Mouse (Mus musculus): ENCODE results near the gene Tbc1d22a.
"Not testable (repeated sequence)": the region's sequence is repeated elsewhere in the genome, so short reads cannot be mapped to it uniquely, and the experiment has no call there.

The Tbc1d22a gene

DNA sequence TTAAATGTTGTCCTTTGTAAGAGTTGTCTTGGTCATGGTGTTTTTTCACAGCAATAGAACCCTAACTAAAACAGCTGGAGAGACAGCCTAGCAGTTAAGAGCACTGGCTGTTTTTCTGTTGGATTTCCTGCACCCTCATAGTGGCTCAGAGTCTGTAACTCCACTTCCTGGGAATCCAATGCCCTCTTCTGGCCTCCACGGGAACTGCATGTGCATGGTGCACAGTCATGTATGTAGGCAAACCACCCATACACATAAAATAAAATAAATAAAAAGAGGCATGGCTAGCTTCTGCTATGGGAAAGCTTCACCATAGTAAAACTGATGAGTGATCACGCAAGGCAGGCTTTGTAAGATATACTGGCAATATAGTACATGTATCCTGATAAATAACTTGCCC is 9.0 kb upstream of the Tbc1d22a start:
- DNase-seq, result no peak

DNA sequence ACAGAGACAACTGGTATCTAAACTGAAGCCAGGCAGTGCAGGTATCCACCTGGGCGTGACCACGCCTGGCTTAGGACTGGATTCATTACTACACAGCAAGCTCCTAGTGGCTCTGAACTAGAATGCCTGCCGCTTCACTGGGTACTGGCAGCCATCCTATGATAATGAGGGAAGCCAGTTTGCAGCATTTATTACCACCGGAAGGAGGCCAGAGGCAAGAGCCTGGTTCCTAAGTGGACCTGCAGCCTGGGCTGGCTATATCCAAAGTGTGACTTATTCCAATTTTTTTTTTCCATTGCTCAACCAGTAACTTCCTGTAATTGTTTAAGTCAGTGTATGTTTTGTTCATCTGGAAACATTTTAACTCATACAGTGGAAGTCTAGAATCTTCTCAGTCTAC is 7.9 kb upstream of the Tbc1d22a start:
- DNase-seq, result no peak

DNA sequence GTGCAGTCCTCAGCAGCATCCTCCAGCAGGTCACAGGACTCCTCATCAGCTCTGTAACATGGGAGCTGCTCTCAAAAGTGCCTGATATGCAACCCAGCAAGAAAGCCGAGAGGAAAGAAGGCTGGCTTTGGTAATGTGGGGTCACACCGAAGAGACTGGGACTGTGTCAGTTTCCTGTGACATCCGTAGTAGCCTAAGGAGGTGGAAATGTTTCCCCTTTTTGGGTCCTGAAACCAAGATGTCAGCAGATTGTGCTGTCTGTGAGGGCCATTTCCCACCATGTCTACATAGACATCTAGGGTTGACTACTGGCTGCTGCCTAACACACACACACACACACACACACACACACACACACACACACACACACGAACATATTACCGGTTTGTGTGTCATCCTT is 2.1 kb upstream of the Tbc1d22a start:
- DNase-seq, result not testable (repeated sequence)

DNA sequence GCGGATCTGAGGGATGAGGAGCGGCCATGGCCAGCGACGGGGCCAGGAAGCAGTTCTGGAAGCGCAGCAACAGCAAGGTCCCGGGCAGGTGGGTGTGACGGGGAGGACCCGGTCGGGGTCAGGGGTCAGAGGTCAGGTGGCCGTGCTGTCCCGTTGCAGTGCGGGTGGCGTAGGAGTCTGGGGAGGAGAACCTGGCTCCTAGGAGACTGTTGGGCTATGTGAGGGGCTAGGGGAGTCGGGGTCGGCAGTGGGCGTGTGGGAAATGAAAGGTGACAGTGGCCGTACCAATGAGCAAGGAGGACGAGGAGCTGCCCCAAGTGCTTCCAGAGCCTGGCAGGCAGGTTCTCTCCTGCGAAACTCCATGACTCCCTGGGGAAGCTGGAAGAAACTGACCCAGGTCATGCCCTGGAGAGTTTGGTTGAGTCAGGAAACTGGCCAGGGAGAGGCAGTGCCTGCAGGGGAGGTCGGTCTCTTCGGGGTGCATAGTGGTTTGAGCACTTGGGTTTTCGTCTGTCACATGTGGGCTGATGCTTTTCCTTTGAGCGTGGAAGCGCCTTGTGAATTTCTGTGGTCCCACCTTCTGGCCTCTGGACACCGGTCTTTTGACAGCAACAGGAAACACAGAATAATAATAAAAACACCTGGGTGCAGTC is 416 bp downstream of the Tbc1d22a start:
- no peak for DNase-seq

DNA sequence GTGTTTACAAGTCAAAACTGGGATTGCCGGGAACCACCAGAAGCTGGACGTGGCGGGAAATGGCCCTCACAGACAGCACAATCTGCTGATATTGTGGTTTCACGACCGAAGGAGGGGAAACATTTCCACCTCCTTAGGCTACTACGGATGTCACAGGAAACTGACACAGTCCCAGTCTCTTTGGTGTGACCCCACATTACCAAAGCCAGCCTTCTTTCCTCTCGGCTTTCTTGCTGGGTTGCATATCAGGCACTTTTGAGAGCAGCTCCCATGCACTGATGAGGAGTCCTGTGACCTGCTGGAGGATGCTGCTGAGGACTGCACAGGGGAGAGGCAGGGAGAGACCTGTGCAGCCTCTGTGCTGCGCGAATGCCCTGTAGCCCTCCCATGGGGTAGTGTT is 2.4 kb downstream of the Tbc1d22a start:
- DNase-seq, result not testable (repeated sequence)

DNA sequence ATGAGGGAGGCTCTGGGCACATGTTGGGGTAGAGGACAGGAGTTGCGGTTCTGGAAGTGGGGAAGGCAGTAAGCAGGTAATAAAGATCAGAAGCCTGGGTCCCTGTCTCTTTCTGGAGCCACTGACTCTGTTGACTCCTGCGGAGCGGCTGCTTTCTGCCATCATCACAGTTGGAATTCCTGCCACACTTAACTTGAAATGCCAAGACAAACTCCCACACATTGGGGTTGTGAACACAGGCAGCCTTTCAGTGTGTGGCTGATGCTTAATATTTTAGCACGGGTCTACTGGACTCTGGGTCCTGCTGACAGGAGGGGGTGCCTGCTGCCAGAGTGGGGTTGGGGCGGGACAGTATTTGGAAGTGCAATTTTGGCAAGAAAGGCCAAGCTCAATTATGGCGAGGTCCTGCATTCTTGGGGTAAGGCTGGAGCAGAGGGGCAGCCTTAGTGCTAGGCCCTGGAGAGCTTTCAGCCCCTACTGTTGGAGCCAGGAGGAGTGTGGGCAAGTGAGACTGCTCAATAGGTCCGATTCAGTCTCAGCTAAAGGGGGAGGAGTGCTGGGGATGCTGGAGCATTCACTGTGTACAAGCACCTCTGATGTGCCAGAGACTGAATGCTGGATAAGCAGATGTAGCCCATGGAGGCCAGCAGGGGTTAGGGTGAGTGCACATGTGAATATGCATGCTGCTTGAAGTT is 5.4 kb downstream of the Tbc1d22a start:
- peak; percentile 54 for DNase-seq

DNA sequence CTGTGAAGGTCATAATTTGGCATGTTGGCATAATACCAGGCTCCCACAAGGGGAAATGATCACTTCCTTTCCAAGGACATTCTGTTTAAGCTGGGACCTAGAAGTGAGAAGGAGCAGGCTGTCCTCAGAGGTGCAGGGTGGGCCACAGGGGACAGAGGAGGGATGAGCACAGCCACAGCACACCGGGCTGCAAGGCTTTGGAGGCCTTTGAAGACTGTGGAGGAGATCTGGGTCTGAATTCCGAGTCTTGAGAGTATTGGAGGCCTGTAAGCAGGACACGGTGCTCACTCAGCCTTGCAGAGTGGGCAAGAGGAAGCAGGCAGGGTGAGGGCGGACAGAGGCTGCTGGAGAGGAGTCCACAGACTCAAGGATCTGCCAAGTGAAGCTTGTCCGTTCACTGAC is 6.0 kb downstream of the Tbc1d22a start:
- no peak for DNase-seq

DNA sequence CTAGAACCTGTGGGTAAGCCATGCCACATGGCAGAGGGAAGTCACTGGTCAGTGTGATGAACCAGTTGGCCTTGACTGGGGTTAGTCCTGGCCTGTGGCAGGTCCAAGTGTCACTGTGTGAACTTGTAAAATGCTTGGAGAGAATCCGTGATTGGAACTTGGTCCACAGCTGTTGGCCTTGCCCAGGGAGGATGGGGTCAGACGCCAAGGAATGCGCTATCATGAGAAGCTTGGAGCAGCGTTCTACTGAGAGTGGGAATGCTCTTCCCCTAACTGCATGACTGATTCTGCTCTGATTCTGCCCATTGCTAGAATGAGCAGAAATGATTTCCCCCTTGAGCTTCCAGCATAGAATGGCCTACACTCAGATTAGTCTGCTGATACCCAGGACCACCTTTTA is 6.5 kb downstream of the Tbc1d22a start:
- no peak for DNase-seq

DNA sequence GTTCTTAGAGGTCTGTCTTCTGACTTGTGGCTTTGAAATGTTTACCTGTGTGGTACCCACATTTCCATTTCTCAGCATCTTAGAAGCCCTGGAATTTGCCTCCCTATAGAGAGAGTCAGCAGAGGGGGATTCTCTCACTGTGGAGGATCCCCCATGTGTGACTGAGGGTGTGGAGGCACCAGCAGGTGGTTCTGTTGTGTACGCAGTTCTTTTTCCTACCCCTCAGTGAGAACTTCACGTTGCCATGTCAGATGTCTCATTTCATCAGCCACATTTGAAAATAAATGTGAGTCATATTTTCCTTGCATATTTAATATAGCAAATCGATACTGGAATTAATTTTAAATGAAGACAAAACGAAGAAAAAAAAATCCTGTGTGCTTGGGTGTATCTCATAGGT is 7.1 kb downstream of the Tbc1d22a start:
- DNase-seq, result no peak

DNA sequence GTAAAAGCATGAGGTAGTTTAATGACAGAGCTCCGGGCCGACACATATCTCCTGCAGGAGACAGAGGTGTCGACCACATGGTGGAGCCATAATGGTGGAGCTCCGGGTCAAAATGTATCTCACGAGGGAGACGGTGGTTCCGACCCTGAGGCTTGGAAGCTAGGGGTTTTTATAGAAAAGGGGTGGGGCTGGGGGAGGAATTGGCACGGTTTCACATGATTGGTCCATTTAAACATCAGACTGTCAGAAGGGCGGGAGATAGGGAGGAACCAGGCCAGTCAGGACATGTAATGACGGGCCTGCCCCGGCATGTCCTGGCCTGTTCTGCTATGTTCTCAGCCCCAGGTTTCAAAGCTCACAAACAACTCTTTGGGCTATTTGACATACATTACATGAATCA is 7.6 kb downstream of the Tbc1d22a start:
- DNase-seq, result not testable (repeated sequence)

DNA sequence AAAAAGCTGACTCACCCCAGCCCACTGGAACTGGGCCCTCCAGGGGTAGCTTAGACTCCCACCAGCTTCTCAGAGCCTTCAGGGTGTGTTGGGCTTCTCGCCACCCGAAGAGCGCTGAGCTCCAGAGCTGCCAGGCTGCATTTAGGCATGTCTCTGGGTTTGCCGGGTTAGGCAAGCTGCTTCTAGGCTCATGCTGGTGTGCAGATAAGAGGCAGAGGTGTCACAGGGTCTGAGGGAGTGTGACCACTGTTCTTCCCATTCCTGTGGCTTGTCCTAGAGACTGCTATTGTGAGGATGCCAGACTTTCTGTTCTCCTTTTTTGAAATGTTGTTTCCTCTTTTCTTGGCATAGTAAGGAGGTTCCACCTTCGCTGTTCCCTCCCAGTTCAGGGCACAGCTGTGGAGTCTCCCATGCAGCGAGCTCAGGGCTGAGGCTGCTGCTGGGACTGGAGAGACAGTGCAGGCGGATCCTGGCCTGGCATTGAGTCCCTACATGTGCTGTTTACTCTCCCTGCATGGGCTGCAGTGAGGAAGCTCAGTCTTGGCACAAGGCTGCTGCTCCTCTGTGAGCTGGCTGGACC is 10.8 kb downstream of the Tbc1d22a start:
- peak; percentile 77 for DNase-seq

DNA sequence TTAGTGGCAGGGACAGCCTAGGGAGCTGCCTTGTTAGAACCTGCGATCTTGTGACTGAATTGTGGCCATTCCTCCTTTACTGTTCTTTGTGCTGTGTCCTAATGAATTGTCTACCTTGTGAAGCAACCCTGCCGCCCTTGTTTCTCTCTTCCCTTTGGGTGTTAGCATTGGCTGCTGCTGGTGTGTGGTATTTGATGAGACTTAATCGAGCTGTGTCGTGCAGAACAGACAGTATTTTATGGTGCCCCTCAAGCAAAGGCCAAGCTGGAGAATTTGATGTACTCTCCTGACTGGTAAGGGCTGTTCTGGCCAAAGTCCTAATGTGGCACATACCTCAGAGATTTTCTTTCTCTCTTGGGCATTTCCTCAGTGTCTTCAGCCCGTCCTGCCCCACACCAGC is 12.0 kb downstream of the Tbc1d22a start:
- DNase-seq, result no peak

DNA sequence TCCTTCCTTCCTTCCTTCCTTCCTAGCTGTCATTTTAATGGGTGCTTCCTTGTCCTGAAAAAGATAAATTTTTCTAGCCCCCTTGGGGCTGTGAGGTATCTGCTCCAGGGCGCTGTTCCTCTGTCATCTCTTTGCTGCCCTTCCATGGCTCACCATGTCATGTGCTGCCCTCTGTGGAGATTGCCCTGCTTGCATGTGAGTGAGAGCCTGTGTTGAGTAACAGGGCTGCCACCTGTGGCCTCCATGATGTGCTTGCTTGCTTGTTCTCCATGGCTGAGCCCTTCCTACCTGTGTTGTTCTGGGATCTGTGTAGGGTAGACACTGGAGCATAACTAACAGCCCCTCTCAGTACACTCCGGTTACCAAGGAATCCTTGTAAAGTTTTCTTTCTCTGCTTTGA is 12.7 kb downstream of the Tbc1d22a start:
- no peak for DNase-seq

DNA sequence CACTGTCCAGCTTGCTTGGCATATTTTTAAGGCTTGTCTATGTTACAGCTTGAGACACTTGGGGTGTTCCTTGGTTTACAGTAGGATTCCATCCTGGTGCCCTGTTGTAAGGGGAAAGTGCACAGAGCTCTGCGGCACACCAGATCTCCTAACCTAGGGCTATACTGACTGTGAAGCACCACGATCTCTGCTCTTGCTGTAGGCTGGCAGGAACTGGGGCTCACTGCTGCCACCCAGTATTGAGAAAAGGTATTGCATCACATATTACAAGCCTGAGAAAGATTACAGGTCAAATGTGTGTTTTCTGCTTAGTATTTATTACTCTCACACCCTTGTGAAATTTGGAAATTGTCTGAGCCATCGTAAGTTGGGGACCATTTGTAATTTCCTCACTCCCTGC is 13.9 kb downstream of the Tbc1d22a start:
- DNase-seq, result peak; percentile 49

DNA sequence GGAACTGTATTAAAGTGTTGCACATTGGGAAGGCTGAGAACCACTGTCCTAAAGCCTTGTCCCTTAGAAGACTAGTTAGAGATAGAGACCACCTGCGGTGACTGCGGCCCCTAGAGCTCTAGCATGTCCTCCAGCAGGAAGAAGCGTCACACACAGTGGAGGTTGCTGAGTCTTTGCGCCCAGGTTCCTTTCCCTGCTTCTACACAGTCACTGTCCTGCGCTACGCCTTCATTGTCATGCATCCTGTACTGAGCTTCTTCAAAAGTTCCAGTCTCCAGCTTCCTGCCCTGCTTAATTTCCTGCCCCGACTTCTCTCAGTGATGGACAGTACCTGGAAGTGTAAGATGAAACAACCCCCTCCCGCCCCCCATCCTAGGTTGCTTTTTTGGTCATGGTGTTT is 14.8 kb downstream of the Tbc1d22a start:
- DNase-seq, result no peak

DNA sequence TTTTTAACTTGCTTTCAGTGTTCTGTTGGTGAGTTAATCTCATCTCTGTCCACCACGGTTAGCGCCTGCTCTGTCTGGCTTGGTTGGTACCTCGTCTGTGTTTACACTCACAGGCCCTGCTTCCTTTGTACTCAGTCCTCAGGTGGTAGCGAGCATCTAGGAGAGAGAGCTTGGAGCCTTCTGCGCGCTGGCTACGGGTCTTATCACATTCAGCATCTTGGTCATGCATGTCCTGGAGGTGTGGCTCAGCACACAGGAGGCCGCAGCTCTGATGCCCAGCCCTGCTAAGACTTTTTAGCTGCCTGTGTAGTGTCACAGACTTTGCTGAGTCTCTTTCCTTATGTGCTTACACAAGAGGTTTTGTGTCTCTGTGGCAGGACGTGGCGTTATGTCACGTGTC is 15.4 kb downstream of the Tbc1d22a start:
- DNase-seq, result no peak

DNA sequence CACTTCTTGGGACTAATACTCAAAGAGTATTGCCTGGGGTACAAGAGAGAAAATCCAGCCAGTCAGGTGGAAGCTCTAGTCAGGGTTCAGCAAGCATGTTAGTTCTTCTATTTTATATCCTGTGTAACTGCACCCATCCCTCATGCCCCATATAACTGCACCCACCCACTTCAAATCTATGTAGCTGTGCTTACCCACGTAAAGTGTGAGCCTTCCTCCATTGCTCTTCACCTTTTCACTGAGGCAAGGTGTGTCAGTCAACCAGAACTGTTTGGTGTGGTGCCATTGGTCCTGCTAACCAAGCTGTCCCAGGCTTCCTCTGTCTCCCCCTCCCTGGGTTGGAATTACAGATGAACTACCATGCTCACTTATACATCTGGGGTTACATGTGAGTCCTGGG is 16.9 kb downstream of the Tbc1d22a start:
- no peak for DNase-seq

DNA sequence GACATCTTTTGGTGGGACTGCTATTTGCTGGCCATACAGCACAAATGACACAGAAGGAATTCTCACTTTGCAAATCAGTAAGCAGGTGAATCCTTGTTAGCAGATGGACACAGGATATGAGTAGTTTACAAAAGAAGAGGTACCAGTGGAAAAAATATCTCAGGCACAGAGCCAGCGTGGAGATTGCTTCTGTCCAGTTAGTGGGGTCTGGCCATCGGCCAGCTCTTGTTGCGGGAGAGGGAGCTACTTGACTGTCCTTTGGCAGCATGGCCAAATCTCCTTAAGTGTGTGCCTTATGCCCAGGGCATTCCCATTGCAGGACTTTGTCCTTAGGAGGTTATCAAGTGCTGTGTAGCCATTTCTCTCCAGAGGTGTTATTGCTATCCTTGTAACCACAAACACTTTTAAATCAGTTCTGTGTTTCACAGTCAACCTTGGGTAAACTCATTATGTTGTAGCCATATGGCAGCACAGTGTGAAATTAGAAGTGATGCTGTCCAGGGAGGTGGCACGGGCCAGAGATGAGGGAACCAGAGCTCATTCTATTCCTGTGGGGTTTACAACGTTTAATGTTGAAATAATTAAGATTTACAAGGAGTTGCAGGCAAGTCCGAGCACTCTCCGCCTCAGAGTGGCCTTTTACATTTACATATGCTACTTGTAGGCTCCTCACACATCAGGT is 17.7 kb downstream of the Tbc1d22a start:
- no peak for DNase-seq

DNA sequence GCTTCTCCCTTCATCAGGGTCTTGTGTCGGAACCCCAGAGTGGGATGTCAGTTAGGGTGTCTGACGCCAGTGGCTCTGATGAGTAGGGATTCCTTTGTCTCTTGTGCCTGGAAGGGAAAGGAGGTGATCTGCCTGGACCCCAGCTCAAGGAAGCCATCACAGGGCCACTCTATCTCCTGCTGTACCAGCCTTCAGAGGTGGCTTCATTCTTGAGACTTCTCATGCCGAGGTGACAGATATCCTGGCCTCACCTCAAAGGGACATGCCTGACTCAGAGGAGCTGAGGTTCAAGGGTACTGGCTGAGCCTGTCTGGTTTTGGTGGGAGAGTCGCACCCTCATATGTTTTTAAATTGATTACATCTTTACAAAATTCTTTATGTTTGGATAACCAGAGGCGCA is 19.7 kb downstream of the Tbc1d22a start:
- no peak for DNase-seq

DNA sequence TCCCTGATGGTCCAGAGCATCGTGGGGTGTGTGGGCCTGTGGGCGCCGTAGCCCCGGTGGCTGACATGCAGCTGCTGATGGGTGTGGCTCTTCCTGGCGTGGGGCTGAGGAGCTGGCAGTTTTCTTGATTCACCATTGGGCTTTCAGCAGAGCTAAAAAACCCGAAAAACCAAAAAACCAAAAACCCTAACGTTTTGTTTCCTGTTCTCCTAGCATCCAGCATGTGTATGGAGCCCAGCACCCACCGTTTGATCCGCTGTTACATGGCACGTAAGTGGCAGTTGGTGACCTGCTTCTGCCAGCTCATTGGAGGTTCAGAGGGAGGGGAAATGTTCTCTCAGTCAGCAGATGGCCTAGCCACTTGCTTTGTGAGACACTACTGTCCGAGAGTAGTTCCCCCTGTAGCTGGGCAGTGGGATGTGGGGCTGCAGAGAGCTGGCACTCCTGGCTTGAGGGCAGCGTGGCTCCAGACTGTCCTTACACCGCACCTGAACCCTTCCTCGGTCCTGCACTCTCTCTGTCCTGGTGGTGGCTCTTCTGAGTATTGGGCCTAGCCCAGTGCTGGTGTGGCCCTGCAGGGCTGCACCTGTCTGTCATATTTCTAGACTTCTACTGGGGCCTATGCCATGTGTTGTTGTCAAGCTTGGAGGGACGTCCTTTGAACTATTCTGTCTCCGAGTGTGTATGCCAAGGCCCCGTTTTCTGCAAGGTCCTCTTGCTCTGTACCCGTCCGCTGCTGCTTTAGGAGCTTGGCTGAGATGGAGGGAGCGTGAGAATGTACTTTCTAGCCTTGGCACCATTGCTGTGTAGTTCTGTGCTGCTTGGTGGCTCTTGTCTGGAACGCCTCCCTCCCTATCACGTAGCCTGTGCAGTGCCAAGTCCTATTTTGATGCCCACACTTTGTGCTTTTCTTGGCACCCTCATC is 20.5 kb downstream of the Tbc1d22a start:
- DNase-seq, result peak; percentile 83

DNA sequence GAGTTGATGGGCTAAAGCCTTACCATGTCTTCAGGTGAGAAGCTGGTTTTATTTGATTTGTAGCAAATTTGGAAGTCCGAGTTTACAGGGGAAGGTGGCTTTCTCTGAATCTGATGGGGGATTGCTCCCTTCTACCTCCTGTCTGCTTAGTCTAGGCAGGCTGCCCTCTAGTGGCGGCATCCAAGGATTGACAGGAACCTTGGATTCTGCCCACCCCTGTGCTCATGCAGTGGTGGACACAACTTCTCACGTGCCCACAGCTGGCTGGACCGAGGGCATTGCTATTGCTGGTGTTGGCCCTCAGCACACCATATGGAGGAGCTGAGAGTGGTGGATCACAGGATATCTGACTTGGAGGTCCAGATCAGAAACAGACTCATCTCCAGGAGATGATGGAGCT is 22.0 kb downstream of the Tbc1d22a start:
- DNase-seq, result peak; percentile 67

DNA sequence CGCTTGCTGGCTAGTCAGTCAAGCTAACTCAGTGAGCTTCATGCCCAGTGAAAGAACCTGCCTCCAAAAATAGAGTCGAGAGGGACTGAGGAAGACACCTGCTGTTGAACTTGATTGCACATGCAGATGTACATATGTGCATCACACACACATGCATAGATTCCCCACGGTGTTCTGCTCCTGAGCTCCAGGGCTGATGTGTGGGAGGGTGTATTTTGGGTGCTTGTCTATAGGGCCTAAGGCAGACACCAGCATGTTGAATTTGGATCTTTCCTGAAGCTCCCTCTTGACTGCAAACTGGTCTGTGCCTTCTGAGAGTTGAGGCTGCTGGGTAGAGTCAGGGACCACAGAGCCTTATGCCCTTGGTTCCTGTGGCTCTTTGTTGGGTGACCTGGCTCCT is 23.8 kb downstream of the Tbc1d22a start:
- no peak for DNase-seq

DNA sequence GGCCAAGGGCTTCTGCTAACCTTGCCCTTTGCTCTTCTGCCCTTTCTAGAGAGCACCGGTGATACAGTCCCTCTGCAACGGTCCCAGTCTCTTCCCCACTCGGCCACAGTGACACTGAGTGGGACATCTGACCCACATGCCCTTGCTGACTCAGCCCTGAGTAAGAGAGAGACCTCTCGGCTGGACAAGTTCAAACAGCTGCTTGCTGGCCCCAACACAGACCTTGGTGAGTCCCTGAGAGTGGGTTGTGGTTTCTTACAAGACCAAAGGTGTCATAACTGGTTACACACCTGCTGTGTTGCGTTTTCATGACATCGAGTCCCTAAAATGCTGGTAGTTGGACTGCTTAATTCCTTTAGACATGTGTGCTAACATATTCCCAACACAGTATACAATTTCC is 24.8 kb downstream of the Tbc1d22a start:
- DNase-seq, result no peak
